Mouse (Mus musculus) cerebellum, adult 2 months (tissue): Measurements from ENCODE around the gene Mrpl44.

Experiments
- CTCF ChIP-seq: fragments of 200-500 bp; IDR thresholded peaks from 2 replicates; pipeline ENCODE4 v1.5.1; 2011; ENCODE audit warnings: low read depth, mild to moderate bottlenecking, control low read depth, low read length, moderate library complexity, borderline replicate concordance; ENCODE audit not compliant: insufficient read depth
- POLR2A ChIP-seq: fragments of 200-500 bp; IDR thresholded peaks from 2 replicates; pipeline ENCODE4 v1.6.1; 2011; ENCODE audit warnings: low read length, control low read depth, borderline replicate concordance; ENCODE audit not compliant: insufficient read depth

- TF ChIP-seq CTCF (no peak), POLR2A (no peak)
These were observed 39.4 kb upstream of the Mrpl44 start for GRCm38 (mm10) chr1:79736408-79736807.
